Mouse (Mus musculus) left cerebral cortex, postnatal 10 days (tissue): Measurements from ENCODE around the gene Gm28047. TPM values are rescaled to one million over a fixed set of nuclear protein-coding genes. Genes with fewer than 3 reads are reported as not detected.

Experiments used
- microRNA-seq: library from miRNA; unstranded; fragments of <30 nt; microRNA quantifications from one replicate; pipeline ENCODE4 v1.2.0, GENCODE M21; 2022
- total RNA-seq, 2 experiments: library from RNA; stranded (reverse); gene quantifications; 2 replicates each; pipeline ENCODE4 v1.2.3; 2021

Gm28047 gene
- total RNA-seq, 2 experiments from 2014 or later: 1.2 TPM; not detected in 1

Small RNA genes within 50 kb of the gene (microRNA-seq; reads per million reads assigned to microRNA genes)
- not detected for gene Mir688

Other genes starting within 250 kb of the Gm28047 start
- 10 to 100 TPM; 23.1 to 26.4 TPM for gene Sp1, start 218.9 kb downstream of the Gm28047 start, total RNA-seq
- under 1 TPM in 1 of 2 experiments, not detected in 1; 0.81 TPM for gene Amhr2, start 179.7 kb downstream of the Gm28047 start, total RNA-seq
- 10 to 100 TPM; 19.1 to 21.6 TPM for gene Prr13, start 166.0 kb downstream of the Gm28047 start, total RNA-seq
- gene Pcbp2, start 154.5 kb downstream of the Gm28047 start, total RNA-seq: 100 to 1,000 TPM; 457 to 465 TPM
- not detected for gene Gm10337, start 121.3 kb downstream of the Gm28047 start, total RNA-seq
- 10 to 100 TPM; 93.0 to 95.6 TPM for gene Map3k12, start 108.0 kb downstream of the Gm28047 start, total RNA-seq
- gene Tarbp2, start 106.9 kb downstream of the Gm28047 start, total RNA-seq: 10 to 100 TPM; 40.8 to 42.5 TPM
- gene Npff, start 100.1 kb downstream of the Gm28047 start, total RNA-seq: 1 to 10 TPM; 3.4 to 4.2 TPM
- gene Atf7, start 397 bp upstream of the Gm28047 start, total RNA-seq: 10 to 100 TPM; 26.7 to 34.4 TPM
- 1 to 10 TPM; 9.7 to 9.8 TPM for gene Atp5g2, start 47.3 kb upstream of the Gm28047 start, total RNA-seq
- gene Calcoco1, start 97.1 kb upstream of the Gm28047 start, total RNA-seq: 10 to 100 TPM; 44.3 to 46.7 TPM